Comparison of ENCODE assay signal across 17 mouse cellular contexts in the genomic region with DNA sequence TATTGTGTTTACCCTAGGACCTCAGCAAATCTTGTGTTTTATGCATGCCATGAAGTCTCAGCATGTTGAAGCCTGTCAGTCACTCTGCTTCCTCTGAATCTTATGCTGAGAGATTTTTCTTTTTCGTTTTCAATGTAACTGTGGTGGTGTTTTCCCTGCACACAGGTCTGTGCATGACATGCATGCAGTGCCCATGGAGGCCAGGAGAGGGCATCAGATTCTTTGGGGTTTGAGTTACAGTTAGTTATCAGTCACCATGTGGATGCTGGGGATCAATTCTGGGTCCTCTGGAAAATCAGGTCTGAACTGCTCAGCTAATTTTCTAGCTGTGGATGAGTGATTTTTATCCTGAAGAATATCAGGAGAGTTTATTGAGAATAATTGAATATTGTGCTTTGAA.
DNase-seq lines count a peak whose midpoint lies in the region; ATAC-seq and TF ChIP-seq lines count a peak whose summit lies in the region.
"Had no signal": no experiment of that assay in that cellular context is flagged by ENCODE, and none has a peak within 500 bp of the region (broad histone marks: within the 10 kb centered on the region; RNA-seq: fewer than 3 reads in every experiment).

No protein-coding gene starts in this region.

- H3K27ac ChIP-seq in heart, adult 2 months: no peak overlapping the region
- H3K27ac ChIP-seq in liver, postnatal 0 days (ENCODE audit: low read depth): no peak overlapping the region
- H3K27ac ChIP-seq: hindbrain, embryonic 12.5 days; intestine, embryonic 15.5 days; limb, embryonic 13.5 days; lung, embryonic 15.5 days; midbrain, embryonic 15.5 days had no signal

- H3K4me3 ChIP-seq in heart, adult 2 months: no peak overlapping the region
- H3K4me3 ChIP-seq in liver, postnatal 0 days (ENCODE audit: low read depth, low read length): no peak overlapping the region
- no peak overlapping the region for H3K4me3 ChIP-seq in E14TG2a.4 (replicated peaks; ENCODE audit: low read length)
- H3K4me3 ChIP-seq: hindbrain, embryonic 12.5 days; intestine, embryonic 15.5 days; limb, embryonic 13.5 days; lung, embryonic 15.5 days; midbrain, embryonic 15.5 days had no signal

- TF ChIP-seq CTCF in heart, adult 2 months (IDR thresholded peaks at IDR 0.05): peak; percentile 20
- TF ChIP-seq CTCF in liver, postnatal 0 days (IDR thresholded peaks at IDR 0.05; ENCODE audit: low read depth): peak; percentile 28
- peak; percentile 46 for TF ChIP-seq CTCF in E14TG2a.4 (conservative IDR thresholded peaks at IDR 0.05; ENCODE audit: low read length)

- DNase-seq in heart, adult 2 months: no peak
- no peak for DNase-seq in heart, postnatal 25 days (ENCODE audit: low spot score)
- DNase-seq in liver, postnatal 0 days: no peak
- no peak for DNase-seq in liver
- peak; percentile 8 for DNase-seq in ZHBTc4 (ENCODE audit: low read depth, low spot score)
- no peak for DNase-seq in T-cell, adult 2 months (ENCODE audit: low spot score)
- DNase-seq: adrenal gland, postnatal 36 days; cerebellum, adult 9-10 months; gastrocnemius, postnatal 10 days; kidney, postnatal 10 days; retina, postnatal 1 day had no signal

- no peaks in the 10 kb centered on the region for H3K4me1 ChIP-seq in heart, adult 2 months (ENCODE audit: control insufficient read depth, insufficient read depth, low read length)
- no peaks in the 10 kb centered on the region for H3K4me1 ChIP-seq in liver, postnatal 0 days (ENCODE audit: insufficient read depth)
- H3K4me1 ChIP-seq in E14TG2a.4 (replicated peaks; ENCODE audit: low read depth, low read length): no peaks in the 10 kb centered on the region
- H3K4me1 ChIP-seq: hindbrain, embryonic 12.5 days; intestine, embryonic 15.5 days; lung, embryonic 15.5 days; midbrain, embryonic 15.5 days had no signal

- H3K36me3 ChIP-seq in heart, adult 2 months (ENCODE audit: control insufficient read depth, insufficient read depth, low read length): no peaks in the 10 kb centered on the region
- H3K36me3 ChIP-seq in liver, postnatal 0 days (replicated peaks; ENCODE audit: insufficient read depth, low read length): no peaks in the 10 kb centered on the region
- H3K36me3 ChIP-seq in E14TG2a.4 (ENCODE audit: insufficient read depth, low read length): no peaks in the 10 kb centered on the region
- H3K36me3 ChIP-seq: hindbrain, embryonic 12.5 days; intestine, embryonic 15.5 days; limb, embryonic 13.5 days; lung, embryonic 15.5 days; midbrain, embryonic 15.5 days had no signal

- no peaks in the 10 kb centered on the region for H3K79me2 ChIP-seq in heart, adult 2 months (replicated peaks; ENCODE audit: control insufficient read depth, insufficient read depth, low read length)

- no peaks in the 10 kb centered on the region for H3K9me3 ChIP-seq in liver, postnatal 0 days (ENCODE audit: low read length)
- no peaks in the 10 kb centered on the region for H3K9me3 ChIP-seq in E14TG2a.4 (ENCODE audit: low read length)
- H3K9me3 ChIP-seq: hindbrain, embryonic 12.5 days; intestine, embryonic 15.5 days; lung, embryonic 15.5 days; midbrain, embryonic 15.5 days had no signal

- 81% methylated on average over 1 of the region's 1 CpGs for WGBS in heart, adult 2 months
- WGBS in liver, postnatal 0 days (ENCODE audit: insufficient replicate concordance): 70% methylated on average over 1 of the region's 1 CpGs

- intact Hi-C loops in heart, adult 2 months (cut with DNase I): no loop called here
- intact Hi-C loops in heart, postnatal 25 days (cut with DNase I): no loop called here

- no peaks in the 10 kb centered on the region for H3K27me3 ChIP-seq in heart, adult 2 months (ENCODE audit: control insufficient read depth, insufficient read depth, low read length)
- H3K27me3 ChIP-seq in liver, postnatal 0 days (ENCODE audit: insufficient read depth, low read length): no peaks in the 10 kb centered on the region
- no peaks in the 10 kb centered on the region for H3K27me3 ChIP-seq in E14TG2a.4 (ENCODE audit: insufficient read depth, low read length)
- H3K27me3 ChIP-seq: intestine, embryonic 15.5 days; limb, embryonic 13.5 days; lung, embryonic 15.5 days had no signal

- TF ChIP-seq POLR2A in heart, adult 2 months (IDR thresholded peaks at IDR 0.05; ENCODE audit: insufficient read depth, low read depth, low read length): no peak

- H3K4me2 ChIP-seq in liver, postnatal 0 days (ENCODE audit: low read depth, low read length): no peak overlapping the region
- H3K4me2 ChIP-seq: hindbrain, embryonic 12.5 days; intestine, embryonic 15.5 days; limb, embryonic 13.5 days; lung, embryonic 15.5 days; midbrain, embryonic 15.5 days had no signal

- no peak overlapping the region for H3K9ac ChIP-seq in heart, adult 2 months (ENCODE audit: low read depth, low read length)
- H3K9ac ChIP-seq in liver, postnatal 0 days (replicated peaks): no peak overlapping the region
- H3K9ac ChIP-seq: hindbrain, embryonic 12.5 days; intestine, embryonic 15.5 days; limb, embryonic 13.5 days; lung, embryonic 15.5 days; midbrain, embryonic 15.5 days had no signal

- ATAC-seq in liver, postnatal 0 days: no peak
- ATAC-seq: intestine, embryonic 15.5 days; midbrain, embryonic 15.5 days had no signal

- no peak for TF ChIP-seq EP300 in heart, adult 2 months (IDR thresholded peaks at IDR 0.05; ENCODE audit: insufficient read depth, low read depth, low read length)
- no peak for TF ChIP-seq EP300 in liver, postnatal 0 days (IDR thresholded peaks at IDR 0.05; ENCODE audit: low read depth)
